Mouse (Mus musculus): ENCODE data around the gene Cyp3a59. TPM values are rescaled to one million over a fixed set of nuclear protein-coding genes. Genes with fewer than 3 reads are reported as not detected.
"Not testable (repeated sequence)": the region's sequence is repeated elsewhere in the genome, so short reads cannot be mapped to it uniquely, and the experiment has no call there.

Cyp3a59 gene
- polyA plus RNA-seq (2015; fragmentation: Nextera tagmentation; extraction: Ambion mirVana), result not detected in 2 replicates

- not testable (repeated sequence) for H3K4me3 ChIP-seq (ENCODE audit: low read length); H3K9me3 ChIP-seq (replicated peaks; ENCODE audit: control insufficient read depth, low read length); H3K9ac ChIP-seq (ENCODE audit: low read length); H3K4me1 ChIP-seq (ENCODE audit: control insufficient read depth, insufficient read depth, low read length); ATAC-seq (replicated peaks; ENCODE audit: extremely low read depth, insufficient read depth, low FRiP score); H3K27me3 ChIP-seq (ENCODE audit: control insufficient read depth, insufficient read depth, low read length); H3K36me3 ChIP-seq (ENCODE audit: control insufficient read depth, insufficient read depth); H3K4me2 ChIP-seq (ENCODE audit: low read depth, low read length); H3K27ac ChIP-seq (ENCODE audit: low read length)
These were observed at the start of gene Cyp3a59 for GRCm38 (mm10) chr5:146078945-146079344. Cyp3a59 (plus strand) TSS chr5:146079257.

GRCm38 (mm10) chr5:146070099-146070498 lies 9.0 kb upstream of the Cyp3a59 start:
- no peak overlapping the region for H3K4me2 ChIP-seq (ENCODE audit: low read depth, low read length)
- no peak for ATAC-seq (replicated peaks; ENCODE audit: extremely low read depth, insufficient read depth, low FRiP score)
- H3K27ac ChIP-seq (ENCODE audit: low read length), result no peak overlapping the region
- 48% methylated on average over 1 of the region's 1 CpGs for WGBS
- H3K4me3 ChIP-seq (ENCODE audit: low read length), result no peak overlapping the region
- H3K9me3 ChIP-seq (replicated peaks; ENCODE audit: control insufficient read depth, low read length), result peaks cover 11% of the 10 kb centered on the region
- H3K4me1 ChIP-seq (ENCODE audit: control insufficient read depth, insufficient read depth, low read length), result no peaks in the 10 kb centered on the region
- H3K36me3 ChIP-seq (ENCODE audit: control insufficient read depth, insufficient read depth), result no peaks in the 10 kb centered on the region
- H3K27me3 ChIP-seq (ENCODE audit: control insufficient read depth, insufficient read depth, low read length), result no peaks in the 10 kb centered on the region
- no peak overlapping the region for H3K9ac ChIP-seq (ENCODE audit: low read length)

DNA sequence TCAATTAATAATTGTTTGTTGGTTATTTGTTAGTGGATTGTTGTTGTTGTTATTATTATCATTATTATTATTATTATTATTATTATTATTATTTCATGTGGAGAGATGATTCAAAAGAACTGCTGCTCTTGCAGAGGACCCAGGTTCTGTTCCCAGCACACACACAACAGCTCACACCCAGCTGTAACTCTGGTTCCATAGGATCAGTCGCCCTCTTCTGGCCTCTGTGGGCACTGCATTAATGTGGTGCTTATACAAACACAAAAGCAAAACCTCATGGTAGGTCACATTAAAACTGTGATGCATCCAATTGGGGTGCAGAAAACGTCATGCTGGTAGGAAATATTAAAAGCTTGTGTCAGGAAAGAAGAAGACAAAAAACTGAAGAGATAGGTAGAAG lies 68.8 kb downstream of the Cyp3a59 start:
- H3K36me3 ChIP-seq (ENCODE audit: control insufficient read depth, insufficient read depth), result no peaks in the 10 kb centered on the region
- WGBS, result 43% methylated on average over 2 of the region's 2 CpGs
- H3K9me3 ChIP-seq (replicated peaks; ENCODE audit: control insufficient read depth, low read length), result peaks cover 3% of the 10 kb centered on the region

DNA sequence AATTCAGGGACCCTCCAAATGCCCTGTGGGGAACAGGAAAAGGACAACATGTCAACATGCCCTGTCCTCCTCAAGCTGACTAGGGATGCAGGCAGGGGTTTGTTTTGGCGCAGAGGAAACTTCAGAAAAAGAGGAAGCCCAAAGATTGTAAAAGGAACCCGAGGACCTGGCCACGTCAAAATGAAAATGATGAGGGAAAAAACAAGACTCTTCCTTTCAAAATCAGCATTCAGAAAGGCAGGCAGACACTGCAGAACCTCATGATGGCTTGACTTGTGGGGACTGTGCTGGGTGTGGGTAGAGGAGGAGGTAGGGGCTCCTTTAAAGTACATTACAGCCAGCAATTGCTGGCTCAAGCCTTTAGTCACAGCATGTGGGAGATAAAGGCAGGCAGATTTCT lies 71.4 kb downstream of the Cyp3a59 start:
- no peak overlapping the region for H3K4me2 ChIP-seq (ENCODE audit: low read depth, low read length)
- H3K4me1 ChIP-seq (ENCODE audit: control insufficient read depth, insufficient read depth, low read length), result no peaks in the 10 kb centered on the region
- 59% methylated on average over 3 of the region's 3 CpGs for WGBS
- no peak overlapping the region for H3K9ac ChIP-seq (ENCODE audit: low read length)
- no peaks in the 10 kb centered on the region for H3K36me3 ChIP-seq (ENCODE audit: control insufficient read depth, insufficient read depth)
- peaks cover 5% of the 10 kb centered on the region for H3K9me3 ChIP-seq (replicated peaks; ENCODE audit: control insufficient read depth, low read length)
- no peak overlapping the region for H3K27ac ChIP-seq (ENCODE audit: low read length)
- H3K4me3 ChIP-seq (ENCODE audit: low read length), result no peak overlapping the region
- H3K27me3 ChIP-seq (ENCODE audit: control insufficient read depth, insufficient read depth, low read length), result no peaks in the 10 kb centered on the region
- ATAC-seq (replicated peaks; ENCODE audit: extremely low read depth, insufficient read depth, low FRiP score), result no peak

More for the DNA sequence above, 68.8 kb downstream of the Cyp3a59 start:
- H3K4me3 ChIP-seq (ENCODE audit: low read length), result no peak overlapping the region
- H3K4me2 ChIP-seq (ENCODE audit: low read depth, low read length), result no peak overlapping the region
- ATAC-seq (replicated peaks; ENCODE audit: extremely low read depth, insufficient read depth, low FRiP score), result no peak
- no peaks in the 10 kb centered on the region for H3K4me1 ChIP-seq (ENCODE audit: control insufficient read depth, insufficient read depth, low read length)
- H3K9ac ChIP-seq (ENCODE audit: low read length), result no peak overlapping the region
- no peak overlapping the region for H3K27ac ChIP-seq (ENCODE audit: low read length)
- no peaks in the 10 kb centered on the region for H3K27me3 ChIP-seq (ENCODE audit: control insufficient read depth, insufficient read depth, low read length)

- H3K4me2 ChIP-seq (ENCODE audit: low read depth, low read length); ATAC-seq (replicated peaks; ENCODE audit: extremely low read depth, insufficient read depth, low FRiP score); H3K4me3 ChIP-seq (ENCODE audit: low read length); H3K9ac ChIP-seq (ENCODE audit: low read length); H3K27ac ChIP-seq (ENCODE audit: low read length); H3K4me1 ChIP-seq (ENCODE audit: control insufficient read depth, insufficient read depth, low read length); H3K36me3 ChIP-seq (ENCODE audit: control insufficient read depth, insufficient read depth); H3K9me3 ChIP-seq (replicated peaks; ENCODE audit: control insufficient read depth, low read length); H3K27me3 ChIP-seq (ENCODE audit: control insufficient read depth, insufficient read depth, low read length): not testable (repeated sequence)
- 80% methylated on average over 4 of the region's 4 CpGs for WGBS
These were observed 79.3 kb downstream of the Cyp3a59 start for GRCm38 (mm10) chr5:146158326-146158725.

GRCm38 (mm10) chr5:146160439-146160838 lies 81.4 kb downstream of the Cyp3a59 start, which contains the start of gene Gm5565:
Gm5565 (minus strand) TSS chr5:146160539.
- H3K36me3 ChIP-seq (ENCODE audit: control insufficient read depth, insufficient read depth); H3K4me1 ChIP-seq (ENCODE audit: control insufficient read depth, insufficient read depth, low read length); H3K4me3 ChIP-seq (ENCODE audit: low read length); H3K4me2 ChIP-seq (ENCODE audit: low read depth, low read length); H3K9me3 ChIP-seq (replicated peaks; ENCODE audit: control insufficient read depth, low read length); H3K9ac ChIP-seq (ENCODE audit: low read length); ATAC-seq (replicated peaks; ENCODE audit: extremely low read depth, insufficient read depth, low FRiP score); H3K27ac ChIP-seq (ENCODE audit: low read length); H3K27me3 ChIP-seq (ENCODE audit: control insufficient read depth, insufficient read depth, low read length): not testable (repeated sequence)
- 89% methylated on average over 3 of the region's 3 CpGs for WGBS

Other genes with a start within 250 kb of the Cyp3a59 start
- gene Cyp3a11, start 199.3 kb upstream of the Cyp3a59 start, polyA plus RNA-seq (2015; fragmentation: Nextera tagmentation; extraction: Ambion mirVana), result 0.17 TPM in 1 of 2 replicates, not detected in the other
- 0.16 TPM in 1 of 2 replicates, not detected in the other for gene Cyp3a25, start 69.6 kb upstream of the Cyp3a59 start, polyA plus RNA-seq (2015; fragmentation: Nextera tagmentation; extraction: Ambion mirVana)
- not detected in 2 replicates for gene Gm5565, start 81.3 kb downstream of the Cyp3a59 start, polyA plus RNA-seq (2015; fragmentation: Nextera tagmentation; extraction: Ambion mirVana)
- not detected in 2 replicates for gene Gm6309, start 91.5 kb downstream of the Cyp3a59 start, polyA plus RNA-seq (2015; fragmentation: Nextera tagmentation; extraction: Ambion mirVana)
- not detected in 2 replicates for gene 1700001J03Rik, start 106.0 kb downstream of the Cyp3a59 start, polyA plus RNA-seq (2015; fragmentation: Nextera tagmentation; extraction: Ambion mirVana)
- 53.1 and 57.1 TPM in 2 replicates for gene Rnf6, start 142.3 kb downstream of the Cyp3a59 start, polyA plus RNA-seq (2015; fragmentation: Nextera tagmentation; extraction: Ambion mirVana)
- gene Cdk8, start 152.0 kb downstream of the Cyp3a59 start, polyA plus RNA-seq (2015; fragmentation: Nextera tagmentation; extraction: Ambion mirVana), result 6.9 and 10.4 TPM in 2 replicates

Measured in heart, embryonic 16.5 days (tissue).